Mouse (Mus musculus) heart, adult 2 months (tissue): ENCODE results near the gene Csmd2.

ENCODE experiments used
- CTCF ChIP-seq: fragments of 200-600 bp; IDR thresholded peaks from 2 replicates; pipeline ENCODE4 v1.8.1; 2022; ENCODE audit warnings: antibody characterized with exemption, mild to moderate bottlenecking, moderate library complexity
- EP300 ChIP-seq: fragments of 200-500 bp; IDR thresholded peaks from 2 replicates; pipeline ENCODE4 v1.6.1; 2011; ENCODE audit warnings: low read depth, low read length, control low read depth; ENCODE audit not compliant: insufficient read depth
- POLR2A ChIP-seq: fragments of 200-500 bp; IDR thresholded peaks from 2 replicates; pipeline ENCODE4 v1.6.1; 2011; ENCODE audit warnings: mild to moderate bottlenecking, low read depth, low read length, control low read depth; ENCODE audit not compliant: insufficient read depth

DNA sequence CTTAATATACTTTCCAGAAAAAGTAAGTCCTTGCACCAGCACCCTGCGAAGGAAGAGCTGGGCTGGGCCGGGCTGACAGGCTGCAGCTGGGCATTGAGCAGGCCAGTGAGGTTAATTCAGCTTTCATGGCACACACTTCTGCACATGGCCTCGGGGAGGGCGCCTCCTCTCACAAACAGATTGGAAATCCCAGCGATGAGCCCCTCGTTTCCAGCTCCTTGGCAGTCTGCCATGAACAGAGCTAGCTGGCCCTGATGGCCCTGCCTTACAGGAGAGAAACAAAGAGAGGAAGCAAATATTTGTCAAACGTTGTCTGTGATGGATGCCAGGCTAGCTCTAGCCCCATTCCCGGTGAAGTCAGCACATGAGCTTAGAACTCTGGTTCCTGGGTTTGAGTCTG is 463.3 kb downstream of the Csmd2 start:
- no peak for TF ChIP-seq POLR2A
- TF ChIP-seq CTCF = no peak
- no peak for TF ChIP-seq EP300
